12 mouse cellular contexts compared by ENCODE assay signal in the genomic region with DNA sequence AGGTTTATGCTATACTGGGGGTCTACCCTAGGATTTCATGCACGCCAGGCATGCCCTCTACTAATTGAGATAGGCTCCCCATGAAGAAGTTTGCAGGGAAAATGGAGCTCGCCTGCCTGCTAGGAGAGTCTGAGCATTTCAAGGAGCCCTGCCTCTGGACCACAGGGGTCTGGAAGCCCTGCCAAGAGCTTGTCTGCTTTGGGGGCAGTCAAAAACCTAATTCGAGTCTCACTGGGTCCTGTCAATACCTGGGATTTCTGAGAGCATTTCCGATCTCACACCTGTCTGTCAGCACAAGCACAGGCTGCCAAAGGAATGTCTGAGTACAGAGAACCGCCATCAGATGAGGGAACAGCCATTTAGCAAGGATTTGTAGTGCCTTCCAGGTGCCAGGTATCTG. TPM values are rescaled to one million over a fixed set of nuclear protein-coding genes. Genes with fewer than 3 reads are reported as not detected.
DNase-seq lines count a peak whose midpoint lies in the region; ATAC-seq and TF ChIP-seq lines count a peak whose summit lies in the region.
"Had no signal": no experiment of that assay in that cellular context is flagged by ENCODE, and none has a peak within 500 bp of the region (broad histone marks: within the 10 kb centered on the region; RNA-seq: fewer than 3 reads in every experiment).

No protein-coding gene starts in this region.

- no peak for DNase-seq in heart, postnatal 4 days
- DNase-seq in lung, embryonic 14.5 days = no peak
- DNase-seq in lung, adult 2 months = no peak
- DNase-seq in induced T-regulatory cell, adult 2 months (ENCODE audit: low read depth) = peak; percentile 48
- DNase-seq in frontal cortex, postnatal 36 days (ENCODE audit: low spot score in 2 of 2) = no peak
- DNase-seq in yolk sac, embryonic 10.5 days (ENCODE audit: low spot score) = no peak

- WGBS in heart, embryonic 12.5 days = 46% methylated on average over 5 of the region's 5 CpGs
- WGBS in lung, embryonic 14.5 days = 48% methylated on average over 5 of the region's 5 CpGs
- WGBS in lung, adult 2 months = 65% methylated on average over 5 of the region's 5 CpGs
- WGBS in macrophage (ENCODE audit: missing documents) = 85% methylated on average over 5 of the region's 5 CpGs

- no peak for ATAC-seq in heart, embryonic 12.5 days (ENCODE audit: insufficient number of reproducible peaks, low FRiP score)
- ATAC-seq in lung, embryonic 14.5 days (ENCODE audit: insufficient read depth) = no peak

- TF ChIP-seq CTCF in lung, embryonic 14.5 days (IDR thresholded peaks at IDR 0.05; ENCODE audit: low read depth) = no peak
- no peak for TF ChIP-seq CTCF in lung, adult 2 months (IDR thresholded peaks at IDR 0.05; ENCODE audit: insufficient read depth, low read length)

- H3K4me3 ChIP-seq in heart, embryonic 12.5 days = no peak overlapping the region
- H3K4me3 ChIP-seq in lung, embryonic 14.5 days (ENCODE audit: low read depth, low read length) = no peak overlapping the region
- no peak overlapping the region for H3K4me3 ChIP-seq in lung, adult 2 months (replicated peaks; ENCODE audit: extremely low read depth, low read depth, low read length)
- H3K4me3 ChIP-seq in macrophage (ENCODE audit: inconsistent target) = no peak overlapping the region

- H3K79me2 ChIP-seq in macrophage (ENCODE audit: inconsistent target) = no peaks in the 10 kb centered on the region

- H3K36me3 ChIP-seq in heart, embryonic 12.5 days = no peaks in the 10 kb centered on the region
- no peaks in the 10 kb centered on the region for H3K36me3 ChIP-seq in lung, embryonic 14.5 days (ENCODE audit: insufficient read depth)
- no peaks in the 10 kb centered on the region for H3K36me3 ChIP-seq in macrophage (ENCODE audit: inconsistent target)
- H3K36me3 ChIP-seq: midbrain, embryonic 12.5 days; neural tube, embryonic 15.5 days had no signal

- H3K4me2 ChIP-seq in heart, embryonic 12.5 days = no peak overlapping the region
- peak overlapping the region; percentile 72 for H3K4me2 ChIP-seq in lung, embryonic 14.5 days

- H3K9ac ChIP-seq in heart, embryonic 12.5 days = 0 out of 2 replicates have a peak overlapping the region, but pooled peaks have one; percentile 8
- H3K9ac ChIP-seq in lung, embryonic 14.5 days = no peak overlapping the region
- H3K9ac ChIP-seq: neural tube, embryonic 15.5 days had no signal

- peaks cover 53% of the 10 kb centered on the region for H3K4me1 ChIP-seq in heart, embryonic 12.5 days (replicated peaks)
- peaks cover 37% of the 10 kb centered on the region for H3K4me1 ChIP-seq in lung, embryonic 14.5 days (ENCODE audit: insufficient read depth)
- H3K4me1 ChIP-seq in lung, adult 2 months (ENCODE audit: control insufficient read depth, insufficient read depth, low read length) = peaks cover 21% of the 10 kb centered on the region

- H3K27ac ChIP-seq in heart, embryonic 12.5 days (ENCODE audit: poor library complexity, severe bottlenecking) = peak overlapping the region; percentile 91
- peak overlapping the region; percentile 97; the same call in 1 of the 2 replicates for H3K27ac ChIP-seq in lung, embryonic 14.5 days (ENCODE audit: low read depth)
- H3K27ac ChIP-seq in macrophage = peak overlapping the region; percentile 93
- H3K27ac ChIP-seq: midbrain, embryonic 12.5 days had no signal

- no peak for TF ChIP-seq POLR2A in lung, adult 2 months (IDR thresholded peaks at IDR 0.05; ENCODE audit: borderline replicate concordance, extremely low read depth, low read depth, low read length)

- peaks cover 6% of the 10 kb centered on the region for H3K27me3 ChIP-seq in heart, embryonic 12.5 days (replicated peaks)
- no peaks in the 10 kb centered on the region for H3K27me3 ChIP-seq in lung, embryonic 14.5 days (ENCODE audit: insufficient read depth, low read length)

- no peaks in the 10 kb centered on the region for H3K9me3 ChIP-seq in heart, embryonic 12.5 days (replicated peaks)
- H3K9me3 ChIP-seq in lung, embryonic 14.5 days (ENCODE audit: low read depth, low read length) = no peaks in the 10 kb centered on the region
- H3K9me3 ChIP-seq: midbrain, embryonic 12.5 days; neural tube, embryonic 15.5 days had no signal

RNA-seq across cellular contexts. Expression of gene Irf1, which starts 5.2 kb away (rescaled TPM):
- 9.8 and 11.3 TPM in 2 replicates for polyA plus RNA-seq in heart, embryonic 12.5 days (2016; fragmentation: Nextera tagmentation; extraction: Ambion mirVana)
- 10 to 100 TPM; 11.8 to 12.2 TPM for total RNA-seq in heart, postnatal 4 days (2021)
- 17.3 and 17.9 TPM in 2 replicates for polyA plus RNA-seq in lung, embryonic 14.5 days (2014; fragmentation: Nextera tagmentation; extraction: Ambion mirVana)
- 130 and 190 TPM in 2 replicates for polyA plus RNA-seq in lung, adult 2 months (2012; rRNA removed)
- total RNA-seq in macrophage (2018; cell fraction: chromatin; rRNA removed) = 1,000 to 10,000 TPM in 16 of 26 experiments, 100 to 1,000 TPM in 10; 182 to 4,122 (median 1,484) TPM
- total RNA-seq in macrophage (2018; cell fraction: cytosol; rRNA removed) = 1,000 to 10,000 TPM in 3 of 26 experiments, 100 to 1,000 TPM in 20, 10 to 100 TPM in 3; 70.8 to 1,263 (median 454) TPM
- 1,000 to 10,000 TPM in 16 of 26 experiments, 100 to 1,000 TPM in 10; 125 to 4,136 (median 1,548) TPM for total RNA-seq in macrophage (2018; cell fraction: nucleus; rRNA removed)
- polyA plus RNA-seq in macrophage (2018) = 39.6 to 162 TPM (median 77.3 TPM) in 3 replicates

RNA-seq across cellular contexts. Expression of gene Gm17334, which starts 8.4 kb away (rescaled TPM):
- 0.22 TPM in 1 of 2 replicates, not detected in the other for polyA plus RNA-seq in heart, embryonic 12.5 days (2016; fragmentation: Nextera tagmentation; extraction: Ambion mirVana)
- not detected for total RNA-seq in heart, postnatal 4 days (2021)
- 0.22 and 0.28 TPM in 2 replicates for polyA plus RNA-seq in lung, embryonic 14.5 days (2014; fragmentation: Nextera tagmentation; extraction: Ambion mirVana)
- polyA plus RNA-seq in lung, adult 2 months (2012; rRNA removed) = 4.6 and 4.7 TPM in 2 replicates
- 1 to 10 TPM in 12 of 26 experiments, under 1 TPM in 2, not detected in 12; 0.88 to 3.4 (median 1.3) TPM for total RNA-seq in macrophage (2018; cell fraction: chromatin; rRNA removed)
- total RNA-seq in macrophage (2018; cell fraction: cytosol; rRNA removed) = under 1 TPM in 8 of 26 experiments, not detected in 18; 0.14 to 0.42 (median 0.19) TPM
- total RNA-seq in macrophage (2018; cell fraction: nucleus; rRNA removed) = 1 to 10 TPM in 12 of 26 experiments, under 1 TPM in 3, not detected in 11; 0.53 to 5.5 (median 1.5) TPM
- polyA plus RNA-seq in macrophage (2018) = not detected in 3 replicates
- polyA plus RNA-seq: forebrain, embryonic 14.5 days; midbrain, embryonic 12.5 days; neural tube, embryonic 15.5 days had no signal

RNA-seq across cellular contexts. Expression of gene Il5, which starts 44.0 kb away (rescaled TPM):
- not detected in 2 replicates for polyA plus RNA-seq in heart, embryonic 12.5 days (2016; fragmentation: Nextera tagmentation; extraction: Ambion mirVana)
- total RNA-seq in heart, postnatal 4 days (2021) = not detected
- not detected in 2 replicates for polyA plus RNA-seq in lung, embryonic 14.5 days (2014; fragmentation: Nextera tagmentation; extraction: Ambion mirVana)
- 0.07 and 0.14 TPM in 2 replicates for polyA plus RNA-seq in lung, adult 2 months (2012; rRNA removed)
- not detected for total RNA-seq in macrophage (2018; cell fraction: chromatin; rRNA removed)
- total RNA-seq in macrophage (2018; cell fraction: cytosol; rRNA removed) = not detected
- total RNA-seq in macrophage (2018; cell fraction: nucleus; rRNA removed) = under 1 TPM in 1 of 26 experiments, not detected in 25; 0.82 TPM
- not detected in 3 replicates for polyA plus RNA-seq in macrophage (2018)
- total RNA-seq: heart, adult 18-20 months had no signal
- polyA plus RNA-seq: forebrain, embryonic 14.5 days; midbrain, embryonic 12.5 days; neural tube, embryonic 15.5 days had no signal

RNA-seq across cellular contexts. Expression of gene Rad50, which starts 57.5 kb away (rescaled TPM):
- 24.0 and 25.6 TPM in 2 replicates for polyA plus RNA-seq in heart, embryonic 12.5 days (2016; fragmentation: Nextera tagmentation; extraction: Ambion mirVana)
- total RNA-seq in heart, postnatal 4 days (2021) = 10 to 100 TPM; 13.0 to 13.5 TPM
- 29.3 and 32.3 TPM in 2 replicates for polyA plus RNA-seq in lung, embryonic 14.5 days (2014; fragmentation: Nextera tagmentation; extraction: Ambion mirVana)
- 4.3 and 6.7 TPM in 2 replicates for polyA plus RNA-seq in lung, adult 2 months (2012; rRNA removed)
- total RNA-seq in macrophage (2018; cell fraction: chromatin; rRNA removed) = 10 to 100 TPM; 10.6 to 72.6 (median 35.5) TPM
- total RNA-seq in macrophage (2018; cell fraction: cytosol; rRNA removed) = 10 to 100 TPM in 24 of 26 experiments, 1 to 10 TPM in 2; 8.4 to 19.4 (median 16.1) TPM
- 10 to 100 TPM; 10.5 to 43.0 (median 21.8) TPM for total RNA-seq in macrophage (2018; cell fraction: nucleus; rRNA removed)
- 13.3 to 30.3 TPM (median 19.0 TPM) in 3 replicates for polyA plus RNA-seq in macrophage (2018)
